Mouse (Mus musculus) olfactory bulb, adult 2 months (tissue): ENCODE results near the gene Gsc2.

Source experiments
- CTCF ChIP-seq: fragments of 200-500 bp; IDR thresholded peaks from 2 replicates; pipeline ENCODE4 v1.5.1; 2012; ENCODE audit warnings: low read depth, mild to moderate bottlenecking, low read length, moderate library complexity; ENCODE audit not compliant: insufficient read depth
- POLR2A ChIP-seq: fragments of 200-500 bp; IDR thresholded peaks from 2 replicates; pipeline ENCODE4 v1.6.1; 2012; ENCODE audit warnings: mild to moderate bottlenecking, low read depth, low read length, moderate library complexity; ENCODE audit not compliant: insufficient read depth

GRCm38 (mm10) chr16:17951618-17952017 is 36.8 kb upstream of the Gsc2 start:
- no peak for TF ChIP-seq POLR2A
- no peak for TF ChIP-seq CTCF
